Mouse (Mus musculus) hematopoietic stem cell, adult 5-6 weeks (primary cell): ENCODE data around the gene Meltf. TPM values are rescaled to one million over a fixed set of nuclear protein-coding genes. Genes with fewer than 3 reads are reported as not detected.

Experiments used
- ATAC-seq, 2 experiments: fragments of 125-278 bp in 1 of 2; replicated peaks in 1 of 2; 2 replicates each; pipeline ENCODE4 v1.8.0; 2016 to 2017; ENCODE audit warnings: inconsistent platforms in 2 of 2, mild to moderate bottlenecking in 2 of 2, moderate number of reproducible peaks in 2 of 2, low read depth in 1 of 2, moderate TSS enrichment in 1 of 2; ENCODE audit not compliant: low FRiP score in 2 of 2, poor library complexity in 2 of 2, severe bottlenecking in 2 of 2, insufficient read depth in 1 of 2, low TSS enrichment in 1 of 2
- total RNA-seq: library from RNA; stranded (forward); fragments of 172-1452, 232-1000 nt; gene quantifications from 2 replicates; pipeline ENCODE4 v1.2.3, GENCODE M21; 2017

Gene Meltf
- total RNA-seq, 1 experiment from 2014 or later = not detected

- ATAC-seq = no peak
Measured at GRCm38 (mm10) chr16:31882381-31882908, 3.8 kb downstream of the Meltf start.

- no peak for ATAC-seq
Measured at GRCm38 (mm10) chr16:31883302-31883701, 4.7 kb downstream of the Meltf start.

DNA sequence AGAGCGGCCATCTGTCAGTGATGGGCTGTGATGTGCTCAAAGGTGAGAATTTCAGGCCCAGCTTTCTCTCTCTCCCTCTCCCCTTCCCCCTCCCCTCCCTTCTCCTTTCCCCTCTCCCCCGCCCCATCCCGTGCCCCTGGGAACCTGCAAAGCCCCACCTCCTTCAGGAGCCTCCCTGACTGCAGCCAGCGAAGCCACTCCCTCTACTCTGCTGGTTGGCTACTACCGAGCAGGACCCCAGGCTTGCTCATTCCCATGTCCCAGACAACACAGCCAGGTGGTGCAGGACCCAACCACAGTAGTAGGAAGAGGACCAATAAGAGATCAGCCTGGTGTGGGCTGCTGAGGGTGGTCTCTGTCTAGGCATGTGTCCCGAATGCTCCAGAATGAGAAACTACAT, 5.3 kb downstream of the Meltf start:
- ATAC-seq = no peak

GRCm38 (mm10) chr16:31890907-31891306, 12.3 kb downstream of the Meltf start:
- ATAC-seq = no peak

- ATAC-seq = no peak
Measured at GRCm38 (mm10) chr16:31893396-31894141, 15.0 kb downstream of the Meltf start.

GRCm38 (mm10) chr16:31896971-31897774, 18.6 kb downstream of the Meltf start:
- ATAC-seq = peak; percentile 29 to 59; a peak in 3 of 4 replicates

DNA sequence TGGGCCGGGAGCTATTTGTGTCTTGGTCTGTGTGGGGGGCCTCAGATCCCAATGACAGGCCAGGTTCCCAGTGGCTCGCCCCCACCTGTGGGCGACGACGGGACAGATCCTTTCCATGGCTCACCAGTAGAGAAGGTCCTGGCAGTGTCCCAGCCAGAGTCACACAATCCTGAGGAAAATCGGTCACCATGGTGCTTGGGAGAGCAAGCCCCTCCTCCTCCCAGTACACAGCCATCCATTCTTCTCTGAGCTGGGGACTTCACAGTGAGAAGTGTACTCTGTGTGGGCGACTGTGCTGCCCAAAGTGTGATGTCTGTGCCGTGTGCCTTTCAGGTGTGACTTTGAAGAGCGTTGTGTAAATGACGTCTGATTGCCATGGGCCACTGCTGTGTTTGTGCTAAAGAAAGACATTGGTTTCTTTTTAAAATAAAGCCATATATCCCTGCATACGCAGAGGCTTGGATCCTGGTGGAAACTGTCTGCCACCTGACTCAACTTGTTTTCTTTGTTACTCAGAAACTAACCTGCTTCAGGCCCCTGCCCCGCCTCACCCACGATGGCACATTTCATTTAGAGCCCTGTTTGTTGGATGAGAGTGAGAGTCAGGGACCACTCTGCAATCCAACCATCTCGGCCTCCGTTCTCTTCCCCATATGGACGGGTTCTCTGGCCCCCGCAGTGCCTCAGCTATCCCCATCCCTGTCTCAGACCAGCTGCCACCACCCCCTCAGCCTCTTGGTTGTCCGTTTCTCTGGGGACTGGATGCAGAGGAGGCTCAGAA, 20.1 kb downstream of the Meltf start:
- no peak for ATAC-seq

GRCm38 (mm10) chr16:31901886-31902285, 23.3 kb downstream of the Meltf start:
- ATAC-seq = no peak

GRCm38 (mm10) chr16:31903239-31903638, 24.6 kb downstream of the Meltf start:
- ATAC-seq = no peak

- ATAC-seq = no peak
Measured at GRCm38 (mm10) chr16:31905331-31905730, 26.7 kb downstream of the Meltf start.

DNA sequence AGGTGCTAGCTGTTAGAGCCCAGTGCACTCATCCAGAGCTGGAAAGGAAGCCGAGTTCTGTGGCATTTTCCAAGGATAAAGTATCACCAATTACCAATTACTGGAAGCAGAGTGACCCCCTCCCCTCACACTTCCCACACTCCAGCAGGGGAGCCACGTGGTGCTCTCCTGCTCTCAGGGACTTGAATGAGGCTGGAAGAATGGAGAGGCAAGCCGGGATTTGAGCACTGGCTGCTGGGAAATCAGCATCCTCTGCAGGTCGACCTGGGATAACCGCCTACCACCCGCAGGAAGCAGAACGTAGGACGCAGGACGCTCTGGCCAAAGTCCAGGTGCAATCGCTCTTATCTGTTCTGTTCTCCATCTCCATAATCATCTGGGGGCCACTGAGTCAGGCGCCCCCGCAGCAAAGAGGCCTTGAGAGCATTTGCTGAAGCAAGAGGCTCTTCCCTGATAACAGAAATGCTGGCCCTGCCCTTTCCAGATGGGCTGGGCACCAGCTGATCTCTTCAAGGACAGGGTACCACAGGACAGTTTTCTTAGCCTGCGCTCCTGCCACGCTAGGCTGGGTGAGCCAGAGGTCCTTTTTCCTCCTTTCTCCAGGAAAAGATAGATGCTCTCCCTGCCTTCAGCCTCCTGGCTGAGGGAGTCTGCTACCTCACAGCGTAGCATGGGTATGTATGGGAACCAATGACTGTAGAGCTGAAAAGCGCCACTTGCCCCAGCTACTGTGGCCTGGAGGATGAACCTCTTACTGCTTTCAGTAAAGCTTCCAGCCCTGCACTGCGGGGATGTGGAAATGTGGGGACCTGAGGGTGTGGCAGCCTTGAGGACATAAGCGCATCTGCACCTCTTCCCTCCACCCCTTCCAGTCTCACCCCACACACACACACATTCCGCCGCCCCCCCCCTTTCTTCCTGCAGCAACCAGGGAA, 27.5 kb downstream of the Meltf start:
- ATAC-seq = no peak; a peak in 1 of 4 replicates

- peak; percentile 65 to 85; a peak in 3 of 4 replicates for ATAC-seq
Measured at GRCm38 (mm10) chr16:31906896-31907295, 28.3 kb downstream of the Meltf start.

DNA sequence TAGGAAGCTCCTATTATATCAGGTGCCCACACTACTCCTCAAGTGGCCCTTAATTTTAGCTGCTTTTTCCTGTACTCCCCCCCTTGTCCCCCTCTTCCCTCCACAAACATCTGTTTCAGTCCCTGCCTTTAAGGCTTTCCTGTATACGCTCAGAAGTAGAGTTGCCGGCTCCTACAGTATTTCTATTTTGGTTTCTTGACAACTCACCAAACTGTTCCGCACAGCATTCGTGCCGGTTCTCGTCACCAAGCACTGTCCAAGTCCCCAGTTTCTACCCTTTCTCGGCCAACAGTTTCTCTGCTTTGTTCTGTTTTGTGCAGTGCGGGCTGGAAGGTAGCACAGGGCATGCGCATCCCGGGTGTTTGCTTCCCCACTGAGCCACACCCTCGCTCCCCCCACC, 30.3 kb downstream of the Meltf start:
- no peak for ATAC-seq

GRCm38 (mm10) chr16:31910281-31910847, 31.8 kb downstream of the Meltf start:
- no peak for ATAC-seq

DNA sequence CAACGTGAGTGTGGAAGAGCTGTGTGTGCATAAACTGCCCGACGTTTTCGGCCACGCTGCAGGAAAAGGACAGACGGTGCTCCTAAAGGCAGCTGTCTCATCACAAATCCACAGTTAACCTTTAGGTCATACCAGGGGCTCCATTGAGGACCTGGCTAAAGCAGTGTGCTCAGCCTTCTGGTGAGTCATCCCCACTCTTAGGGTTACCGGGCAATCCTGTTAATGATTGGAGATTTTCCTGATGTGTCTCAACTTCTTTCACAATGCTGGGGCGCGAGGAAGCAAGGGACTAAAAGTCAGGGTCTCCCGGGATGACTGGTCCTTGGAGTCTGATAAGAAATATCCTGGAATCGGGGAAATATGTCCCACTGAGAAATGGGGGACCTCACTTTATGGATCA, 39.2 kb downstream of the Meltf start:
- no peak for ATAC-seq

DNA sequence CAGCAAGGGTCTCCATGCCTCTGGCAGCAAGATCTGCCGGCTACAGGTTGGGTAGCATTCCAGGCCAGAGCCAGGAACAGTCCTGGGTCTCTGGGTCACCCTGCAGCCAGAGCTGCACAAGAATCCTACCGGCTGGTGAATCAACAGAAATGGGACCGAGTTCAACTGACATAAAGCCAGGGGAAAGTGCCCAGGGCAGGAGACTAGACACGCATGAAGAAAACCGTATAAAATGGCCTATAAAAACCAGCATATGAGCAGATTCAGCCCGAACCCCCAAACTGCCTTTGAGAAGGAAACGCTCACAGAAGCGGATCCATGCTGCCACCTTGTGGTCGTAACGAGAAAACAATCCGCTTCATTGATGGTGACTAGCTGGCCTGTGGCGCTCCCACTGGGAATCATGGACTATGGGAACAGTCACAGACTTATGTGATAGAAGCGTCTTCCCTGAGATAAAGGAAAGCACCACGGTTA, 39.7 kb downstream of the Meltf start:
- peak; percentile 82 to 89 for ATAC-seq
